Mouse (Mus musculus) heart, adult 9 months (tissue): ENCODE measurements at regions not wholly inside any gene's neighbourhood (a gene's known extent, or its start where the extent isn't known, plus 50 kb on each side); places are given as distances from the start of the nearest gene placed in this dataset.

Experiments used
- DNase-seq, 2 experiments: peaks; one replicate each; pipeline ENCODE4 v3.0.0; 2022; ENCODE audit warnings: low spot score in 2 of 2

GRCm38 (mm10) chr19:21077771-21078548, 124.0 kb upstream of the Tmc1 start:
- DNase-seq, result no peak

- no peak for DNase-seq
Observed at GRCm38 (mm10) chr19:21068381-21068780, 114.4 kb upstream of the Tmc1 start.

- DNase-seq, result peak; percentile 24 to 52
Observed at GRCm38 (mm10) chr19:21066432-21067113, 112.6 kb upstream of the Tmc1 start.

GRCm38 (mm10) chr19:21064902-21065301, 110.9 kb upstream of the Tmc1 start:
- DNase-seq, result no peak

- no peak for DNase-seq
Observed at GRCm38 (mm10) chr19:21053597-21054544, 99.9 kb upstream of the Tmc1 start.

GRCm38 (mm10) chr19:21052771-21053170, 98.8 kb upstream of the Tmc1 start:
- DNase-seq, result no peak

- no peak for DNase-seq
Observed at GRCm38 (mm10) chr19:21051872-21052271, 97.9 kb upstream of the Tmc1 start.

- peak in 1 of 2 experiments; percentile 34 for DNase-seq
Observed at GRCm38 (mm10) chr19:21050994-21051721, 97.2 kb upstream of the Tmc1 start.

- no peak for DNase-seq
Observed at GRCm38 (mm10) chr19:21049301-21049700, 95.3 kb upstream of the Tmc1 start.

GRCm38 (mm10) chr19:21045565-21045964, 91.6 kb upstream of the Tmc1 start:
- no peak for DNase-seq

- no peak for DNase-seq
Observed at GRCm38 (mm10) chr19:21043958-21044357, 90.0 kb upstream of the Tmc1 start.

GRCm38 (mm10) chr19:21042536-21042935, 88.5 kb upstream of the Tmc1 start:
- no peak for DNase-seq

- peak in 1 of 2 experiments; percentile 25 for DNase-seq
Observed at GRCm38 (mm10) chr19:21037448-21038077, 83.6 kb upstream of the Tmc1 start.

- peak; percentile 85 to 89 for DNase-seq
Observed at GRCm38 (mm10) chr19:21036507-21037425, 82.8 kb upstream of the Tmc1 start.

- DNase-seq, result no peak
Observed at GRCm38 (mm10) chr19:21035505-21035904, 81.5 kb upstream of the Tmc1 start.

GRCm38 (mm10) chr19:21033991-21034390, 80.0 kb upstream of the Tmc1 start:
- DNase-seq, result no peak

GRCm38 (mm10) chr19:21032558-21032957, 78.6 kb upstream of the Tmc1 start:
- no peak for DNase-seq

GRCm38 (mm10) chr19:21031768-21032308, 77.8 kb upstream of the Tmc1 start:
- peak; percentile 17 to 60 for DNase-seq

GRCm38 (mm10) chr19:21030971-21031370, 77.0 kb upstream of the Tmc1 start:
- DNase-seq, result no peak
